Mouse (Mus musculus): ENCODE measurements around the gene Cep128. TPM values are rescaled to one million over a fixed set of nuclear protein-coding genes. Genes with fewer than 3 reads are reported as not detected.

Cep128 gene
- polyA plus RNA-seq, 1 experiment from 2014 or later, result 5.2 TPM

GRCm38 (mm10) chr12:91295870-91296269 lies 88.3 kb downstream of the Cep128 start:
- Histone ChIP-seq H3K4me2 (ENCODE audit: low read length) (no peak overlapping the region), H3K9ac (replicated peaks; ENCODE audit: low read length) (no peak overlapping the region), H3K36me3 (ENCODE audit: control insufficient read depth, insufficient read depth, low read length) (no peaks in the 10 kb centered on the region), H3K9me3 (ENCODE audit: control insufficient read depth, low read length) (no peaks in the 10 kb centered on the region), H3K4me1 (ENCODE audit: control insufficient read depth, insufficient read depth, low read length) (no peaks in the 10 kb centered on the region), H3K4me3 (replicated peaks; ENCODE audit: low read depth, low read length) (no peak overlapping the region), H3K27me3 (ENCODE audit: control insufficient read depth, insufficient read depth, low read length) (no peaks in the 10 kb centered on the region), H3K27ac (replicated peaks; ENCODE audit: low read depth, low read length) (no peak overlapping the region; the same call in 1 of the 2 replicates)
- no peak for ATAC-seq (ENCODE audit: low FRiP score, low TSS enrichment)
- peak; percentile 57 for DNase-seq
- 63% methylated on average over 7 of the region's 7 CpGs for WGBS

GRCm38 (mm10) chr12:91295436-91295835 lies 88.8 kb downstream of the Cep128 start:
- no peak overlapping the region for H3K4me2 ChIP-seq (ENCODE audit: low read length)
- H3K4me3 ChIP-seq (replicated peaks; ENCODE audit: low read depth, low read length), result no peak overlapping the region
- 74% methylated on average over 3 of the region's 3 CpGs for WGBS
- H3K27ac ChIP-seq (replicated peaks; ENCODE audit: low read depth, low read length), result no peak overlapping the region
- ATAC-seq (ENCODE audit: low FRiP score, low TSS enrichment), result no peak
- H3K9me3 ChIP-seq (ENCODE audit: control insufficient read depth, low read length), result no peaks in the 10 kb centered on the region
- peak; percentile 21 for DNase-seq
- no peaks in the 10 kb centered on the region for H3K36me3 ChIP-seq (ENCODE audit: control insufficient read depth, insufficient read depth, low read length)
- no peaks in the 10 kb centered on the region for H3K27me3 ChIP-seq (ENCODE audit: control insufficient read depth, insufficient read depth, low read length)
- H3K4me1 ChIP-seq (ENCODE audit: control insufficient read depth, insufficient read depth, low read length), result no peaks in the 10 kb centered on the region
- H3K9ac ChIP-seq (replicated peaks; ENCODE audit: low read length), result no peak overlapping the region

- H3K27ac ChIP-seq (replicated peaks; ENCODE audit: low read depth, low read length), result no peak overlapping the region
- ATAC-seq (ENCODE audit: low FRiP score, low TSS enrichment) (no peak), DNase-seq (no peak)
- H3K36me3 ChIP-seq (ENCODE audit: control insufficient read depth, insufficient read depth, low read length), result no peaks in the 10 kb centered on the region
- H3K9me3 ChIP-seq (ENCODE audit: control insufficient read depth, low read length), result no peaks in the 10 kb centered on the region
- 89% methylated on average over 2 of the region's 2 CpGs for WGBS
- no peaks in the 10 kb centered on the region for H3K4me1 ChIP-seq (ENCODE audit: control insufficient read depth, insufficient read depth, low read length)
- H3K27me3 ChIP-seq (ENCODE audit: control insufficient read depth, insufficient read depth, low read length), result no peaks in the 10 kb centered on the region
- H3K4me2 ChIP-seq (ENCODE audit: low read length), result no peak overlapping the region
- H3K9ac ChIP-seq (replicated peaks; ENCODE audit: low read length), result no peak overlapping the region
- no peak overlapping the region for H3K4me3 ChIP-seq (replicated peaks; ENCODE audit: low read depth, low read length)
These were observed 110.3 kb downstream of the Cep128 start for GRCm38 (mm10) chr12:91273936-91274335.

GRCm38 (mm10) chr12:91269634-91270033 lies 114.6 kb downstream of the Cep128 start:
- WGBS, result 98% methylated on average over 2 of the region's 2 CpGs

GRCm38 (mm10) chr12:91268974-91269373 lies 115.2 kb downstream of the Cep128 start:
- no peak overlapping the region for H3K27ac ChIP-seq (replicated peaks; ENCODE audit: low read depth, low read length)
- ATAC-seq (ENCODE audit: low FRiP score, low TSS enrichment), result no peak
- DNase-seq, result no peak
- 96% methylated on average over 3 of the region's 3 CpGs for WGBS
- no peak overlapping the region for H3K4me3 ChIP-seq (replicated peaks; ENCODE audit: low read depth, low read length)
- H3K9ac ChIP-seq (replicated peaks; ENCODE audit: low read length), result no peak overlapping the region
- H3K36me3 ChIP-seq (ENCODE audit: control insufficient read depth, insufficient read depth, low read length), result no peaks in the 10 kb centered on the region
- no peaks in the 10 kb centered on the region for H3K9me3 ChIP-seq (ENCODE audit: control insufficient read depth, low read length)
- peaks cover 13% of the 10 kb centered on the region for H3K4me1 ChIP-seq (ENCODE audit: control insufficient read depth, insufficient read depth, low read length)
- H3K4me2 ChIP-seq (ENCODE audit: low read length), result no peak overlapping the region
- no peaks in the 10 kb centered on the region for H3K27me3 ChIP-seq (ENCODE audit: control insufficient read depth, insufficient read depth, low read length)

More at GRCm38 (mm10) chr12:91269634-91270033, 114.6 kb downstream of the Cep128 start:
- H3K27ac ChIP-seq (replicated peaks; ENCODE audit: low read depth, low read length), result no peak overlapping the region
- no peaks in the 10 kb centered on the region for H3K36me3 ChIP-seq (ENCODE audit: control insufficient read depth, insufficient read depth, low read length)
- H3K4me2 ChIP-seq (ENCODE audit: low read length), result no peak overlapping the region
- no peak overlapping the region for H3K9ac ChIP-seq (replicated peaks; ENCODE audit: low read length)
- no peaks in the 10 kb centered on the region for H3K27me3 ChIP-seq (ENCODE audit: control insufficient read depth, insufficient read depth, low read length)
- H3K4me3 ChIP-seq (replicated peaks; ENCODE audit: low read depth, low read length), result no peak overlapping the region
- peaks cover 12% of the 10 kb centered on the region for H3K4me1 ChIP-seq (ENCODE audit: control insufficient read depth, insufficient read depth, low read length)
- ATAC-seq (ENCODE audit: low FRiP score, low TSS enrichment), result no peak
- no peaks in the 10 kb centered on the region for H3K9me3 ChIP-seq (ENCODE audit: control insufficient read depth, low read length)
- DNase-seq, result no peak

GRCm38 (mm10) chr12:91266014-91266413 lies 118.2 kb downstream of the Cep128 start:
- H3K9me3 ChIP-seq (ENCODE audit: control insufficient read depth, low read length), result no peaks in the 10 kb centered on the region
- 67% methylated on average over 2 of the region's 2 CpGs for WGBS
- H3K36me3 ChIP-seq (ENCODE audit: control insufficient read depth, insufficient read depth, low read length), result no peaks in the 10 kb centered on the region
- DNase-seq (no peak), ATAC-seq (ENCODE audit: low FRiP score, low TSS enrichment) (no peak)
- no peak overlapping the region for H3K4me3 ChIP-seq (replicated peaks; ENCODE audit: low read depth, low read length)
- no peak overlapping the region for H3K9ac ChIP-seq (replicated peaks; ENCODE audit: low read length)
- peaks cover 13% of the 10 kb centered on the region for H3K4me1 ChIP-seq (ENCODE audit: control insufficient read depth, insufficient read depth, low read length)
- no peak overlapping the region for H3K4me2 ChIP-seq (ENCODE audit: low read length)
- H3K27me3 ChIP-seq (ENCODE audit: control insufficient read depth, insufficient read depth, low read length), result no peaks in the 10 kb centered on the region
- H3K27ac ChIP-seq (replicated peaks; ENCODE audit: low read depth, low read length), result 0 out of 2 replicates have a peak overlapping the region, but pooled peaks have one; percentile 32

- H3K4me3 ChIP-seq (replicated peaks; ENCODE audit: low read depth, low read length), result no peak overlapping the region
- H3K36me3 ChIP-seq (ENCODE audit: control insufficient read depth, insufficient read depth, low read length), result no peaks in the 10 kb centered on the region
- no peaks in the 10 kb centered on the region for H3K27me3 ChIP-seq (ENCODE audit: control insufficient read depth, insufficient read depth, low read length)
- H3K9me3 ChIP-seq (ENCODE audit: control insufficient read depth, low read length), result no peaks in the 10 kb centered on the region
- H3K4me2 ChIP-seq (ENCODE audit: low read length), result no peak overlapping the region
- DNase-seq (peak; percentile 77), ATAC-seq (ENCODE audit: low FRiP score, low TSS enrichment) (peak; percentile 77; the same call in 1 of the 2 replicates)
- H3K9ac ChIP-seq (replicated peaks; ENCODE audit: low read length), result no peak overlapping the region
- WGBS, result 20% methylated on average over 5 of the region's 5 CpGs
- H3K4me1 ChIP-seq (ENCODE audit: control insufficient read depth, insufficient read depth, low read length), result peaks cover 13% of the 10 kb centered on the region
- 0 out of 2 replicates have a peak overlapping the region, but pooled peaks have one; percentile 32 for H3K27ac ChIP-seq (replicated peaks; ENCODE audit: low read depth, low read length)
These were observed 118.7 kb downstream of the Cep128 start for GRCm38 (mm10) chr12:91265462-91265861.

GRCm38 (mm10) chr12:91264828-91265355 lies 119.3 kb downstream of the Cep128 start:
- WGBS, result 43% methylated on average over 3 of the region's 3 CpGs
- Histone ChIP-seq H3K4me3 (replicated peaks; ENCODE audit: low read depth, low read length) (no peak overlapping the region), H3K9me3 (ENCODE audit: control insufficient read depth, low read length) (no peaks in the 10 kb centered on the region), H3K4me2 (ENCODE audit: low read length) (no peak overlapping the region), H3K9ac (replicated peaks; ENCODE audit: low read length) (no peak overlapping the region), H3K27me3 (ENCODE audit: control insufficient read depth, insufficient read depth, low read length) (no peaks in the 10 kb centered on the region), H3K4me1 (ENCODE audit: control insufficient read depth, insufficient read depth, low read length) (peaks cover 13% of the 10 kb centered on the region), H3K36me3 (ENCODE audit: control insufficient read depth, insufficient read depth, low read length) (no peaks in the 10 kb centered on the region), H3K27ac (replicated peaks; ENCODE audit: low read depth, low read length) (no peak overlapping the region)
- ATAC-seq (ENCODE audit: low FRiP score, low TSS enrichment), result no peak
- no peak for DNase-seq

GRCm38 (mm10) chr12:91263705-91264104 lies 120.5 kb downstream of the Cep128 start:
- Histone ChIP-seq H3K27ac (replicated peaks; ENCODE audit: low read depth, low read length) (no peak overlapping the region), H3K9me3 (ENCODE audit: control insufficient read depth, low read length) (no peaks in the 10 kb centered on the region), H3K4me1 (ENCODE audit: control insufficient read depth, insufficient read depth, low read length) (peaks cover 13% of the 10 kb centered on the region), H3K9ac (replicated peaks; ENCODE audit: low read length) (no peak overlapping the region), H3K36me3 (ENCODE audit: control insufficient read depth, insufficient read depth, low read length) (no peaks in the 10 kb centered on the region), H3K4me3 (replicated peaks; ENCODE audit: low read depth, low read length) (no peak overlapping the region), H3K4me2 (ENCODE audit: low read length) (no peak overlapping the region), H3K27me3 (ENCODE audit: control insufficient read depth, insufficient read depth, low read length) (no peaks in the 10 kb centered on the region)
- no peak for DNase-seq
- ATAC-seq (ENCODE audit: low FRiP score, low TSS enrichment), result no peak
- 71% methylated on average over 3 of the region's 3 CpGs for WGBS
